Mouse (Mus musculus) CH12.LX (cell line): ENCODE data around the gene Dok1. TPM values are rescaled to one million over a fixed set of nuclear protein-coding genes. Genes with fewer than 3 reads are reported as not detected.
A peak's percentile ranks its signal among the peaks of the same experiment; 100 is the strongest.

Experiments used
- DNase-seq: peaks from one replicate; pipeline ENCODE4 v3.0.0-alpha.2; 2013; ENCODE audit errors: extremely low read depth
- H3K27ac ChIP-seq: 2 replicates; pipeline ENCODE4 v1.5.1; 2012; ENCODE audit warnings: low read depth, mild to moderate bottlenecking, control low read depth, moderate library complexity; ENCODE audit not compliant: insufficient read depth
- H3K27me3 ChIP-seq: replicated peaks from 2 replicates; pipeline ENCODE3; 2012; ENCODE audit warnings: inconsistent platforms
- H3K36me3 ChIP-seq, 2 experiments: replicated peaks in 1 of 2; 2 replicates each; pipeline versions ENCODE3 to v1.6.1; 2012; ENCODE audit warnings: inconsistent platforms in 1 of 2, low read length in 1 of 2, mild to moderate bottlenecking in 1 of 2, mixed read lengths in 1 of 2, moderate library complexity in 1 of 2; ENCODE audit not compliant: control insufficient read depth in 1 of 2, insufficient read depth in 1 of 2
- H3K4me1 ChIP-seq, 2 experiments: 2 replicates each; pipeline ENCODE4 v1.6.1; 2012; ENCODE audit warnings: inconsistent platforms in 1 of 2, moderate library complexity in 1 of 2; ENCODE audit not compliant: insufficient read depth in 2 of 2, control insufficient read depth in 1 of 2
- H3K4me2 ChIP-seq: 2 replicates; pipeline ENCODE4 v1.6.1; 2012; ENCODE audit warnings: low read depth, mild to moderate bottlenecking, control low read depth; ENCODE audit not compliant: poor library complexity, insufficient read depth, severe bottlenecking
- H3K4me3 ChIP-seq, 3 experiments: fragments of 150-350 bp in 1 of 3; sonication (generic) in 1 of 3; replicated peaks in 1 of 3; 2 replicates each; pipeline versions ENCODE3 to v1.5.1; 2011 to 2012; ENCODE audit warnings: low read depth in 2 of 3, low read length in 2 of 3, mild to moderate bottlenecking in 2 of 3, moderate library complexity in 2 of 3, control low read depth in 1 of 3, improper control_type of control experiment in 1 of 3, inconsistent platforms in 1 of 3, mixed read lengths in 1 of 3; ENCODE audit not compliant: poor library complexity in 1 of 3
- H3K79me2 ChIP-seq: replicated peaks from 2 replicates; pipeline ENCODE4 v1.6.1; 2012; ENCODE audit warnings: mild to moderate bottlenecking, moderate library complexity; ENCODE audit not compliant: control insufficient read depth, poor library complexity, insufficient read depth, severe bottlenecking; ENCODE audit errors: extremely low read depth
- H3K9ac ChIP-seq: 2 replicates; pipeline ENCODE4 v1.6.1; 2012; ENCODE audit warnings: low read depth, mild to moderate bottlenecking, control low read depth, moderate library complexity; ENCODE audit not compliant: insufficient read depth
- H3K9me3 ChIP-seq: replicated peaks from 2 replicates; pipeline ENCODE3; 2012; ENCODE audit warnings: low read length, inconsistent platforms, mixed read lengths
- BHLHE40 ChIP-seq: IDR thresholded peaks from 2 replicates; pipeline ENCODE4 v1.6.1; 2011; ENCODE audit warnings: mild to moderate bottlenecking, low read depth, low read length, improper control_type of control experiment
- CHD1 ChIP-seq: IDR thresholded peaks from 2 replicates; pipeline ENCODE4 v1.6.1; 2012; ENCODE audit warnings: low read depth, low read length, improper control_type of control experiment, inconsistent platforms
- CHD2 ChIP-seq: IDR thresholded peaks from 2 replicates; pipeline ENCODE4 v1.6.1; 2011; ENCODE audit warnings: low read length, improper control_type of control experiment
- CTCF ChIP-seq, 2 experiments: IDR thresholded peaks in 1 of 2; conservative IDR thresholded peaks in 1 of 2; 2 replicates each; pipeline ENCODE4 v1.5.1; 2011 to 2012; ENCODE audit warnings: low read depth in 2 of 2, low read length in 2 of 2, improper control_type of control experiment in 1 of 2, inconsistent platforms in 1 of 2, mild to moderate bottlenecking in 1 of 2, moderate library complexity in 1 of 2
- E2F4 ChIP-seq: IDR thresholded peaks from 2 replicates; pipeline ENCODE4 v1.6.1; 2011; ENCODE audit warnings: low read depth, low read length, improper control_type of control experiment; ENCODE audit not compliant: insufficient replicate concordance
- ELF1 ChIP-seq: IDR thresholded peaks from 2 replicates; pipeline ENCODE4 v1.6.1; 2014; ENCODE audit warnings: low read depth, mild to moderate bottlenecking, inconsistent platforms, low read length, improper control_type of control experiment
- EP300 ChIP-seq: IDR thresholded peaks from 2 replicates; pipeline ENCODE4 v1.6.1; 2011; ENCODE audit warnings: low read length, improper control_type of control experiment
- ETS1 ChIP-seq: conservative IDR thresholded peaks from 2 replicates; pipeline ENCODE4 v1.6.1; 2012; ENCODE audit warnings: low read depth, mild to moderate bottlenecking, inconsistent platforms, low read length, improper control_type of control experiment, moderate library complexity
- GABPA ChIP-seq: IDR thresholded peaks from 2 replicates; pipeline ENCODE4 v1.6.1; 2012; ENCODE audit warnings: low read depth, low read length, improper control_type of control experiment, inconsistent platforms; ENCODE audit not compliant: insufficient replicate concordance
- HCFC1 ChIP-seq: IDR thresholded peaks from 2 replicates; pipeline ENCODE4 v1.6.1; 2012; ENCODE audit warnings: low read depth, mild to moderate bottlenecking, inconsistent platforms, low read length, improper control_type of control experiment
- IRF4 ChIP-seq: IDR thresholded peaks from 2 replicates; pipeline ENCODE4 v1.6.1; 2014; ENCODE audit warnings: low read depth, mild to moderate bottlenecking, inconsistent platforms, low read length, improper control_type of control experiment
- JUN ChIP-seq: IDR thresholded peaks from 2 replicates; pipeline ENCODE4 v1.6.1; 2011; ENCODE audit warnings: low read depth, mild to moderate bottlenecking, low read length, improper control_type of control experiment, moderate library complexity; ENCODE audit not compliant: insufficient read depth
- JUND ChIP-seq: conservative IDR thresholded peaks from 2 replicates; pipeline ENCODE4 v1.6.1; 2011; ENCODE audit warnings: low read depth, low read length, improper control_type of control experiment
- KAT2A ChIP-seq: IDR thresholded peaks from 2 replicates; pipeline ENCODE4 v1.6.1; 2012; ENCODE audit warnings: low read length, improper control_type of control experiment, inconsistent platforms; ENCODE audit not compliant: insufficient replicate concordance
- MAFK ChIP-seq: IDR thresholded peaks from 2 replicates; pipeline ENCODE4 v1.6.1; 2011; ENCODE audit warnings: low read length, improper control_type of control experiment; ENCODE audit not compliant: insufficient replicate concordance
- MAX ChIP-seq: IDR thresholded peaks from 2 replicates; pipeline ENCODE4 v1.6.1; 2011; ENCODE audit warnings: low read length, improper control_type of control experiment
- MAZ ChIP-seq: IDR thresholded peaks from 2 replicates; pipeline ENCODE4 v1.6.1; 2012; ENCODE audit warnings: low read depth, mild to moderate bottlenecking, inconsistent platforms, low read length, improper control_type of control experiment, moderate library complexity
- MEF2A ChIP-seq: IDR thresholded peaks from 2 replicates; pipeline ENCODE4 v1.6.1; 2014; ENCODE audit warnings: low read depth, mild to moderate bottlenecking, inconsistent platforms, low read length, improper control_type of control experiment, borderline replicate concordance
- MXI1 ChIP-seq: IDR thresholded peaks from 2 replicates; pipeline ENCODE4 v1.6.1; 2011; ENCODE audit warnings: mild to moderate bottlenecking, low read depth, low read length, improper control_type of control experiment
- MYC ChIP-seq: IDR thresholded peaks from 2 replicates; pipeline ENCODE4 v1.6.1; 2011; ENCODE audit warnings: low read depth, mild to moderate bottlenecking, improper control_type of control experiment, low read length
- NELFE ChIP-seq: IDR thresholded peaks from 2 replicates; pipeline ENCODE4 v1.6.1; 2011; ENCODE audit warnings: low read depth, low read length, improper control_type of control experiment
- NRF1 ChIP-seq: IDR thresholded peaks from 2 replicates; pipeline ENCODE4 v1.6.1; 2014; ENCODE audit warnings: low read depth, mild to moderate bottlenecking, inconsistent platforms, low read length, improper control_type of control experiment, moderate library complexity
- PAX5 ChIP-seq: IDR thresholded peaks from 2 replicates; pipeline ENCODE4 v1.6.1; 2012; ENCODE audit warnings: low read length, inconsistent platforms, mixed read lengths
- POLR2A ChIP-seq: IDR thresholded peaks from 2 replicates; pipeline ENCODE4 v1.6.1; 2011; ENCODE audit warnings: low read depth, mild to moderate bottlenecking, improper control_type of control experiment, low read length
- POLR2AphosphoS2 ChIP-seq: IDR thresholded peaks from 2 replicates; pipeline ENCODE4 v1.6.1; 2011; ENCODE audit warnings: low read depth, low read length, improper control_type of control experiment
- RAD21 ChIP-seq: IDR thresholded peaks from 2 replicates; pipeline ENCODE4 v1.6.1; 2011; ENCODE audit warnings: low read depth, mild to moderate bottlenecking, low read length, improper control_type of control experiment, moderate library complexity
- RCOR1 ChIP-seq: conservative IDR thresholded peaks from 2 replicates; pipeline ENCODE4 v1.6.1; 2012; ENCODE audit warnings: low read depth, mild to moderate bottlenecking, inconsistent platforms, low read length, improper control_type of control experiment
- SIN3A ChIP-seq: IDR thresholded peaks from 2 replicates; pipeline ENCODE4 v1.6.1; 2012; ENCODE audit warnings: low read length, improper control_type of control experiment, inconsistent platforms
- SMC3 ChIP-seq: IDR thresholded peaks from 2 replicates; pipeline ENCODE4 v1.6.1; 2011; ENCODE audit warnings: low read depth, low read length, improper control_type of control experiment
- TBP ChIP-seq: conservative IDR thresholded peaks from 2 replicates; pipeline ENCODE4 v1.6.1; 2011; ENCODE audit warnings: low read depth, low read length, improper control_type of control experiment
- TCF12 ChIP-seq: IDR thresholded peaks from 2 replicates; pipeline ENCODE4 v1.6.1; 2014; ENCODE audit warnings: low read depth, mild to moderate bottlenecking, inconsistent platforms, low read length, improper control_type of control experiment
- UBTF ChIP-seq: IDR thresholded peaks from 2 replicates; pipeline ENCODE4 v1.6.1; 2012; ENCODE audit warnings: low read depth, mild to moderate bottlenecking, inconsistent platforms, low read length, improper control_type of control experiment, moderate library complexity
- USF1 ChIP-seq: IDR thresholded peaks from 2 replicates; pipeline ENCODE4 v1.6.1; 2014; ENCODE audit warnings: low read depth, mild to moderate bottlenecking, inconsistent platforms, low read length, improper control_type of control experiment
- USF2 ChIP-seq: conservative IDR thresholded peaks from 2 replicates; pipeline ENCODE4 v1.6.1; 2011; ENCODE audit warnings: low read depth, low read length, improper control_type of control experiment
- ZC3H11A ChIP-seq: IDR thresholded peaks from 2 replicates; pipeline ENCODE4 v1.6.1; 2012; ENCODE audit warnings: low read depth, mild to moderate bottlenecking, inconsistent platforms, low read length, improper control_type of control experiment
- ZKSCAN1 ChIP-seq: IDR thresholded peaks from 2 replicates; pipeline ENCODE4 v1.6.1; 2012; ENCODE audit warnings: low read depth, inconsistent platforms, low read length, improper control_type of control experiment, borderline replicate concordance
- ZMIZ1 ChIP-seq: IDR thresholded peaks from 2 replicates; pipeline ENCODE4 v1.6.1; 2012; ENCODE audit warnings: low read depth, mild to moderate bottlenecking, inconsistent platforms, low read length, improper control_type of control experiment
- ZNF384 ChIP-seq: IDR thresholded peaks from 2 replicates; pipeline ENCODE4 v1.6.1; 2012; ENCODE audit warnings: low read depth, low read length, improper control_type of control experiment, inconsistent platforms
- dilution Hi-C: fragments of 300-500 bp; cut with MboI; formaldehyde crosslinking; loops from 2 replicates; pipeline ENCODE4 v1.14.3; 2020; ENCODE audit warnings: low sequenced_read_pairs; ENCODE audit not compliant: extremely low pct_unique_long_range_greater_than_20kb, extremely low pct_ligation_motif_present
- in situ Hi-C: fragments of 300-500 bp; cut with MboI; formaldehyde crosslinking; loops from 3 replicates; pipeline ENCODE4 v1.14.3; 2019; ENCODE audit warnings: low sequenced_read_pairs, low pct_ligation_motif_present, low pct_unique_long_range_greater_than_20kb, mixed read lengths
- polyA plus RNA-seq: library from polyadenylated mRNA; unstranded; fragments of >175 nt; gene quantifications from 2 replicates; pipeline ENCODE4 v1.2.1, GENCODE M21; 2012; ENCODE audit warnings: low read depth; ENCODE audit not compliant: insufficient read length
- total RNA-seq, 2 experiments: library from RNA; depleted of rRNA; stranded (reverse); fragments of 300-350 nt in 1 of 2; fragments of >200 nt in 1 of 2; gene quantifications; 2 replicates each; pipeline ENCODE4 v1.2.3; 2012 to 2014

The Dok1 gene
- total and polyA plus RNA-seq, 3 experiments = 21.4 to 33.2 (median 23.8) TPM

- peak; percentile 70 for DNase-seq
Measured at GRCm38 (mm10) chr6:83053136-83053960, 20.1 kb upstream of the Dok1 start.

GRCm38 (mm10) chr6:83049367-83049766 is 16.1 kb upstream of the Dok1 start:
- DNase-seq = no peak
- Histone ChIP-seq H3K79me2 (peaks cover 17% of the 10 kb centered on the region), H3K36me3 (peaks cover 16 to 30% of the 10 kb centered on the region in 2 experiments), H3K27me3 (no peaks in the 10 kb centered on the region), H3K9ac (no peak overlapping the region), H3K4me2 (no peak overlapping the region), H3K27ac (no peak overlapping the region), H3K9me3 (peaks cover 3% of the 10 kb centered on the region), H3K4me1 (peaks cover 7 to 53% of the 10 kb centered on the region in 2 experiments), H3K4me3 (no peak overlapping the region)
- dilution Hi-C loops = no loop called here
- TF ChIP-seq RCOR1 (no peak), POLR2AphosphoS2 (peak; percentile 81; the same call in 1 of the 2 replicates)
- in situ Hi-C loops = no loop called here

More at GRCm38 (mm10) chr6:83053136-83053960, 20.1 kb upstream of the Dok1 start:
- H3K4me3 ChIP-seq = peak overlapping the region; percentile 88 to 96 (median 89)
- dilution Hi-C loops = no loop called here
- H3K9me3 ChIP-seq = no peaks in the 10 kb centered on the region
- peaks cover 38% of the 10 kb centered on the region for H3K79me2 ChIP-seq
- H3K4me1 ChIP-seq = peaks cover 8 to 52% of the 10 kb centered on the region in 2 experiments
- H3K9ac ChIP-seq = peak overlapping the region; percentile 91
- peak overlapping the region; percentile 80 for H3K4me2 ChIP-seq
- in situ Hi-C loops = no loop called here
- H3K27me3 ChIP-seq = no peaks in the 10 kb centered on the region
- H3K36me3 ChIP-seq = peaks cover 36 to 59% of the 10 kb centered on the region in 2 experiments
- no peak for TF ChIP-seq USF2
- no peak for TF ChIP-seq MEF2A
- TF ChIP-seq TBP = 0 out of 2 replicates have a peak, but pooled peaks have one; percentile 19
- TF ChIP-seq CTCF (conservative IDR thresholded peaks at IDR 0.05 in 1 of 2, IDR thresholded peaks at IDR 0.05 in 1 of 2; ENCODE audit: low read depth in 2 of 2, low read length in 2 of 2) = no peak
- TF ChIP-seq UBTF = no peak
- TF ChIP-seq HCFC1 = 0 out of 2 replicates have a peak, but pooled peaks have one; percentile 9
- TF ChIP-seq EP300 = no peak
- TF ChIP-seq JUND = no peak
- TF ChIP-seq KAT2A = no peak
- TF ChIP-seq CHD1 = 0 out of 2 replicates have a peak, but pooled peaks have one; percentile 80
- TF ChIP-seq CHD2 = no peak
- no peak for TF ChIP-seq IRF4
- TF ChIP-seq MAFK = no peak
- 0 out of 2 replicates have a peak, but pooled peaks have one; percentile 7 for TF ChIP-seq USF1
- no peak for TF ChIP-seq E2F4
- no peak for TF ChIP-seq RCOR1
- no peak for TF ChIP-seq NRF1
- no peak for TF ChIP-seq ZC3H11A
- TF ChIP-seq SMC3 = 0 out of 2 replicates have a peak, but pooled peaks have one; percentile 1
- TF ChIP-seq PAX5 = no peak
- TF ChIP-seq TCF12 = 0 out of 2 replicates have a peak, but pooled peaks have one; percentile 46
- peak; percentile 88 for TF ChIP-seq MAX
- TF ChIP-seq MAZ = no peak
- TF ChIP-seq NELFE = no peak
- TF ChIP-seq ELF1 = 0 out of 2 replicates have a peak, but pooled peaks have one; percentile 22
- no peak for TF ChIP-seq POLR2A
- no peak for TF ChIP-seq POLR2AphosphoS2
- TF ChIP-seq ZMIZ1 = no peak
- no peak for TF ChIP-seq ZNF384
- TF ChIP-seq JUN = no peak
- peak; percentile 87 for TF ChIP-seq MXI1
- TF ChIP-seq ZKSCAN1 = no peak
- 0 out of 2 replicates have a peak, but pooled peaks have one; percentile 12 for TF ChIP-seq ETS1
- TF ChIP-seq MYC = peak; percentile 86
- TF ChIP-seq GABPA = no peak
- TF ChIP-seq BHLHE40 = no peak
- TF ChIP-seq RAD21 = no peak
- no peak; the same call in none of the 2 replicates for TF ChIP-seq SIN3A
- H3K27ac ChIP-seq = peak overlapping the region; percentile 49
